In genomic region chr9:98388633-98388965, GRCm38 (mm10) we compare ENCODE assay signal across 18 mouse cellular contexts. TPM values are rescaled to one million over a fixed set of nuclear protein-coding genes. Genes with fewer than 3 reads are reported as not detected.
A peak's percentile ranks its signal among the peaks of the same experiment; 100 is the strongest.
DNase-seq lines count a peak whose midpoint lies in the region; ATAC-seq lines count a peak whose summit lies in the region.
"Had no signal": no experiment of that assay in that cellular context is flagged by ENCODE, and none has a peak within 500 bp of the region (broad histone marks: within the 10 kb centered on the region; RNA-seq: fewer than 3 reads in every experiment).

No protein-coding gene starts in this region.

- intact Hi-C loops in left cerebral cortex, postnatal 25 days (cut with DNase I): loop anchor here (1.0 to 5.0 kb wide), 3 partner anchors 13 to 356 kb away; partner anchors contain the start of gene Clstn2

- peak; percentile 21 to 43 for DNase-seq in layer of hippocampus, adult 8-10 months (ENCODE audit: low spot score in 2 of 2)
- DNase-seq in layer of hippocampus, postnatal 25 days (ENCODE audit: extremely low spot score in 1 of 2, low spot score in 1 of 2): no peak
- DNase-seq in right cerebral cortex, adult 2 months (ENCODE audit: low spot score in 2 of 2): peak; percentile 62 to 68
- no peak for DNase-seq in right cerebral cortex, postnatal 14 days
- peak; percentile 55 to 92 for DNase-seq in left cerebral cortex, postnatal 25 days (ENCODE audit: low spot score in 2 of 2)
- no peak for DNase-seq in kidney, adult 18-20 months
- DNase-seq: adrenal gland, adult 2 months; cerebellum, adult 18-20 months; cerebellum, postnatal 14 days; gastrocnemius, postnatal 14 days; heart, adult 2 months; lung, adult 18-20 months; lung, postnatal 14 days had no signal

- no peak for ATAC-seq in megakaryocyte-erythroid progenitor cell, adult 5-6 weeks (replicated peaks; ENCODE audit: low FRiP score, low TSS enrichment, poor library complexity, severe bottlenecking)
- ATAC-seq: forebrain, embryonic 13.5 days; intestine, postnatal 0 days; liver, embryonic 12.5 days; midbrain, embryonic 13.5 days had no signal

RNA-seq across cellular contexts. Expression of gene Rbp1, which starts 34.2 kb away (rescaled TPM):
- 1 to 10 TPM; 4.7 to 7.3 (median 5.7) TPM for total RNA-seq in layer of hippocampus, adult 8-10 months (2022)
- 1 to 10 TPM; 3.1 to 4.4 TPM for total RNA-seq in layer of hippocampus, postnatal 25 days (2021)
- 1 to 10 TPM; 6.8 to 7.3 TPM for total RNA-seq in left cerebral cortex, postnatal 25 days (2021)
- 2.2 and 3.6 TPM in 2 replicates for total RNA-seq in megakaryocyte-erythroid progenitor cell, adult 5-6 weeks (2014; fragmentation: Nextera tagmentation)
- 0.99 and 1.8 TPM in 2 replicates for total RNA-seq in megakaryocyte-erythroid progenitor cell, adult 5-6 weeks (2017)

Comparison
In these comparisons a context has a peak if more than half of its experiments do, and no peak if none do; other contexts are left out.
1. DNase-seq: peak in layer of hippocampus, adult 8-10 months (2 of 2), right cerebral cortex, adult 2 months (2 of 2) and left cerebral cortex, postnatal 25 days (2 of 2); none in layer of hippocampus, postnatal 25 days (0 of 2), right cerebral cortex, postnatal 14 days (single experiment) and kidney, adult 18-20 months (single experiment).